Mouse (Mus musculus) gastrocnemius, adult 2 months (tissue): Measurements from ENCODE around the gene Rab43. TPM values are rescaled to one million over a fixed set of nuclear protein-coding genes. Genes with fewer than 3 reads are reported as not detected.

Experiments
- DNase-seq: peaks from one replicate; pipeline ENCODE4 v3.0.0; 2022
- H3K27ac ChIP-seq: fragments of 200-600 bp; 2 replicates; pipeline ENCODE4 v1.8.1; 2022; ENCODE audit warnings: mild to moderate bottlenecking
- H3K4me3 ChIP-seq: fragments of 200-600 bp; 2 replicates; pipeline ENCODE4 v1.8.1; 2022; ENCODE audit warnings: mild to moderate bottlenecking, moderate library complexity
- CTCF ChIP-seq: fragments of 200-600 bp; IDR thresholded peaks from 2 replicates; pipeline ENCODE4 v1.8.1; 2022; ENCODE audit warnings: antibody characterized with exemption, mild to moderate bottlenecking, moderate library complexity
- intact Hi-C: fragments of 180-260 bp; cut with DNase I; formaldehyde crosslinking; loops from one replicate; pipeline ENCODE4 v1.15.1; 2025
- total RNA-seq, 2 experiments: library from RNA; stranded (reverse); gene quantifications; 2 replicates each; pipeline ENCODE4 v1.2.3; 2021

The Rab43 gene
- total RNA-seq, 2 experiments from 2014 or later, result 3.9 to 4.9 TPM

DNA sequence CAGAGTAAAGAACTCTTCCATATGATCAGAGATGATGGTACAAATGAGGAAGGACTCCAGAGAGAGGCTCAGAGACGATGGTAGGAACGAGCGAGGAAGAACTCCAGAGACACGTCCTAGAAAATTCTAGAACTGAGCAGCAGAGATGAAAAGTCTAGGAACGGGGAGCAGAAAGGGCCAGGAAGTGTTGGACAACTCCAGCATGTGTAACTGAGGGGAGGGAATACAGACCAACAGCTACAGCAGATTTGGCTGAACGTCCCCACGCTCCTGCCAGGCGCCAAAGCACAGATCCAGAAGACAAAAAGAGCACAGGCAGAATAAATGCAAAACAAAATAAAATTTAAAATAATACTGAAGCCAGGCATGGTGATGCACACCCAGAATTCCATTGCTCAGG is 55.1 kb downstream of the Rab43 start:
- DNase-seq, result no peak
- no peak overlapping the region for H3K4me3 ChIP-seq
- intact Hi-C loops, result no loop called here
- H3K27ac ChIP-seq, result no peak overlapping the region
- TF ChIP-seq CTCF, result no peak

DNA sequence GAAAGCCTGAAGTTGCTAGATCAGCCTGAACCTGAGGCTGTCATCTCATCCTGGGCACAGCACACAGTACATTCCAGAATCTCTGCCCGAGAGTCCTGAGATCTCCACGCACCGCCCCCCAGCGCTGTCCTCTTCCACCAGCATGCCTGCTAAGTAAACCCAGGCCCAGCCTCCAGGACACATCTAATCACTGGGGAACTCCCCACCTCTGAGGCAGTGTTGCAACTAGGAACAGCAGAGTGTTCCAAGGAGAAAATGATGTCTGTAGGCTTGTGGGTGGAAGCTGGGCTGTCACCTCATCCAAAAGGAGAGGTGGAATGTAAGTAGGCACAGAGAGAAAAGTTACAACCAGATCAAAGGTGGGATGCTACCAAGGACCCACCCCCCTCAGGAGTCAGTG is 56.8 kb downstream of the Rab43 start:
- Histone ChIP-seq H3K27ac (no peak overlapping the region), H3K4me3 (no peak overlapping the region)
- intact Hi-C loops, result no loop called here
- no peak for DNase-seq
- TF ChIP-seq CTCF, result no peak

DNA sequence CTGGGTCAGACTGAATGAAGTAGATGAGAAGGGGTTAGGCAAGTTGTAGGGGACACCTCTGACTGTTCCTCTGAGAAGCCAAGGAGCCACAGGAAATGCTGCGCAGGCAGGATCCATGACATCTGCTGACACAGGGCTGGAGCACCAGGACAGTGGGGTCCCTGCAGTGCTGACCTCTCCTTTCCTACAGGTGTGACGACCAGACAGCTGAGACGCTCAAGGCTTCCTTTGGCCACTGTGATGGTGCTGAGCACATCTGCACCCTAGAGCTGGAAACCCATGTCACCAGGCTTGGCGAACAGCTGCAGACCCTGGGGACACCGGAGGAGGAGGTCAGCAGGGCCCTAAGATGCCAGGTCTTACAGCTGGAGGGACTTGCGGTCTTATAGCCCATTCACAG is 60.4 kb downstream of the Rab43 start:
- DNase-seq, result no peak
- no peak for TF ChIP-seq CTCF
- H3K4me3 ChIP-seq, result no peak overlapping the region
- H3K27ac ChIP-seq, result no peak overlapping the region
- intact Hi-C loops, result no loop called here

DNA sequence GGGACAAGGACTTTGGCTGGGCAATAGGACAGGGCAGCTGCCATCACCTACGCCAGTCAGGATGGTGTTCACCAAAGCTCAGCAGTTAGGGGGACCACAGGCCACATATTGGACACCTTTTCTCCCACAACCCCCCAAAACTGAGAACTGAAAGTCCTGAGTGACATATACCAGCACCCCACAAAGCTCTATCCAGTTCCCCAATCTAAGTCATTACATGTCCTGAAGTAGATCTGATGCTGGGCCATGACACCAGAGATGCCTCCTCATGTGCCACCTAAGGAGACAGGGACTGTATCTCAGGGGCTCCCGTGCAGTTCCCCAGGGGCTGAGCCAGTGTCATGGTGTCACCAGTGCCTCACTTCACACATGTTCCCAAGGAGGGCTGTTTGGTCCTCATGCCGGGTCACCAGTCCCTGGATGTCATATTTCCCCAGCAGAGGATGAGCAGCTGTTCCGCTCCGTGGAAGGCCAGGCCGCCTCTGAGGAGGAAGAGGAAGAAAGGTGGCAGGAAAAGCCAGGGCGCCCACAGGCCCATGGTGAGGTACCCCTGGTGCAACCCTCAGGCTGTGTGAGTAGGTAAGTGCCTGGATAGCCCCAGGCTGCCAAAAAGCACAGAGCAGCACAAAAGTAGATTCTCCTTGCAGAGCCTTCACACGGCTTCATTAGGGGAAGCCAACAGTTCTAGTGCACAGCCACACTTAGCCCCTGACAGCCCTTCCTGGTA is 61.6 kb downstream of the Rab43 start:
- Histone ChIP-seq H3K4me3 (no peak overlapping the region), H3K27ac (no peak overlapping the region)
- TF ChIP-seq CTCF, result no peak
- DNase-seq, result no peak
- intact Hi-C loops, result no loop called here

DNA sequence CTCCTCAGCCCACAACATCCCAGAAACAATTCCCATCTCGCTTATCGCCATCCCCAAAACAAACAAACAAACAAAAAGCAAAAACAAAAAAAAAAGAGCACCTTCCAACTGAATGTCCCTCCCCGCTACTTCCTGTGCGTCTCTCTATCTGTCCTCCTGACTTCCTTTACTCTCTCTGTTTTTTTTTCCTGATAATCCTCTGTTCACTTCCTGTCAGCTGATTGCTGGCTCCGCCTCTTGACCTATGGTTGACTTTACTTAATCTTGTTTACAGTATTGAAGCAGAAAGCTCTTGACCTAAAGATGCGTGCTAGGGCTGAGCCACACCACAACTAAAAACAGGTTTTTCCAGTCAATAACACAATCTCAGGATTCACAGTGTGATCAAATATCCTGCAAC is 63.4 kb downstream of the Rab43 start:
- DNase-seq, result no peak
- TF ChIP-seq CTCF, result no peak
- Histone ChIP-seq H3K27ac (no peak overlapping the region), H3K4me3 (no peak overlapping the region)
- intact Hi-C loops, result no loop called here

DNA sequence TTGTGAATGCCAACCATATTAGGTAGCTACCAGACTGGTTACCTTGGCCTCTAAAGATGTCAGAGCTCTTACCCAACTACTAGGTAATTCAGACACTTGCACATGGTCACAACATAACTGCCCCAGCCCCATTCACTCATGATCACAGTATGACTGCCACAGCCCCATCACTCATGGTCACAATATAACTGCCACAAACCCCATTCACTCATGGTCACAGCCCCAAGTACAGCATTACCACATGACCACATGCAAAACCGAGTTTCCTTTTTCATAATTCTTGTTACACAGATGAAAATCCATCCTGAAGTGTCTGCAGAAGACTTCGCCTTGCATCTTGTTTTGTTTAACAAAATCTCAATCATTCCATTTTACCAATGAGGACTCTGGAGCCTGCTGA is 63.9 kb downstream of the Rab43 start:
- intact Hi-C loops, result no loop called here
- TF ChIP-seq CTCF, result no peak
- no peak overlapping the region for H3K27ac ChIP-seq
- H3K4me3 ChIP-seq, result no peak overlapping the region
- no peak for DNase-seq

DNA sequence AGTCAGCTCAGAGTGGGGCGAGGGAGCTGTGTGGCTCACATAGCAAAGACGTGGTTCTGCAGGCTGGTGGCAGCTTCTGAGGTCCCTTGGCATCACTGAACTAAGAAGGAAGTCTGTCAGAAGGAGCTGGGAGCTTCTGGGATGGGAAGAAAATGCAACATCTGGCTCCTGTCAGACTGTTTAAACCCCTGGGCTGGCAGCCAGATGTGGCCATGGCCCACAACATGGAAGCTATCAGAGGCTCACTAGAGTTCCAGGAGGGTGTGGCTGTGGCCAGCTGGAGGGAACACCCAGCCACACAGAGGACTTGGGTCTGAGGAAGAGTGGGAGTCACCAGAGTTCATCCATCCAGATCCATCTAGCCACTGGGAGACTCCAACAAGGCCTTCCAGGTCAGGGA is 65.1 kb downstream of the Rab43 start:
- Histone ChIP-seq H3K4me3 (no peak overlapping the region), H3K27ac (peak overlapping the region; percentile 48)
- intact Hi-C loops, result no loop called here
- peak; percentile 78 for DNase-seq
- TF ChIP-seq CTCF, result no peak

DNA sequence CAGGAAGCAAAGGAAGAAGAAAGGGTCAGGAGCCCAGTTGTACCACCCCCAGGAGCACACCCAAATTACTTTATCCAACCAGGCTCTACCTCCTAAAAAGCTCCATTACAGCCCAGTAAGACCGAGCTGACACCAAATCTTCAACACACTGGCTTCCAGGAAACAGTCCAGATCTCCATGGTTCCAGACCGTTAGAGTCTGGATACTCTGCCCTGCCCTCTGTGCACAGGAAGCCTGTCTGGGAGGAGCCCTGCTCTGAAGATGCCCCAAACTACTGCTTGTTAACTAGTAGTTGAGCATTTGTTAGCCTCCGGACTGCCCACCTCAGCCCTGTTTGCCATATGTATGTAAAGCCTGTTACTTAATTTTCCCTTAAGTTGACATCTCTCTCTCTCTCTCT is 65.9 kb downstream of the Rab43 start:
- no peak overlapping the region for H3K4me3 ChIP-seq
- H3K27ac ChIP-seq, result peak overlapping the region; percentile 31; the same call in 1 of the 2 replicates
- intact Hi-C loops, result no loop called here
- DNase-seq, result peak; percentile 41
- TF ChIP-seq CTCF, result no peak

DNA sequence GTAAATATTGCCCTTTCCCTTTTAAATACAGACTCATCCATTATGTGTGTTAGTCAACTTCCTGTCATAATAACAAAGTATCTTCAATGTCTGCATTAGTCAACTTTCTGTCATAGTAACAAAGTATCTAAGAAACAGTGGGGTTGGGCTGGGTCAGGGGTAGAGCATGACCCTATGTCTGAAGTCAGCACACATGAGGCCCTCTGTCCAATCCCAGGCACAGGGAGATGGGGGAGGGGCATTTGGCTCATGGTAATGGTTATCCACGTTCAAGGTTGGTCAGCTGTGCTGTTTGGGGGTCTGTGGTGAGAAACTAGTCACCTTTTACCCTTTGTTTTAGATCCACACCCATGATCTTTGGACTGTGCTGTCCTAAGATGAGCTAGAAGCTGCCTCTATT is 66.7 kb downstream of the Rab43 start:
- intact Hi-C loops, result no loop called here
- peak; percentile 42 for DNase-seq
- Histone ChIP-seq H3K4me3 (no peak overlapping the region), H3K27ac (peak overlapping the region; percentile 25; the same call in 1 of the 2 replicates)
- TF ChIP-seq CTCF, result no peak

DNA sequence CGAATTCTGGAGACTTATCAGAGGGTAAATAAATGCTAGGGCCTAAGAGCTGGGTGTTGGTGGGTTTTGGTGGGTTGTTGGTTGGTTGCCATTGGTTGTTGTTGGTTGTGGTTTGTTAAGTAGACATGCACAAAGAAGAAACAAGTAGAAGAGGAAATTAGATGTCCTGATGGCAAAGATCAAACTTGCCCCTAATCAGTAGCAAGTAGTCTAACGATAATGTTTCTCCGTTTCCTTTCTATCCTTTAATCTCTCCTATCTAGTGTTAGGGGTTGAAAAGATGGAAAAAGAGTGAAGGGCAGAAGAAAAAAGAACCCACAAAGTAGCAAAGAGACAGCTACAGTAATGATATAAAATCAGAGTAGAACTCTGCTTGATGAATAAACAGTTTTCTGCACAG is 67.3 kb downstream of the Rab43 start:
- intact Hi-C loops, result no loop called here
- no peak for TF ChIP-seq CTCF
- no peak for DNase-seq
- no peak overlapping the region for H3K27ac ChIP-seq
- H3K4me3 ChIP-seq, result no peak overlapping the region

DNA sequence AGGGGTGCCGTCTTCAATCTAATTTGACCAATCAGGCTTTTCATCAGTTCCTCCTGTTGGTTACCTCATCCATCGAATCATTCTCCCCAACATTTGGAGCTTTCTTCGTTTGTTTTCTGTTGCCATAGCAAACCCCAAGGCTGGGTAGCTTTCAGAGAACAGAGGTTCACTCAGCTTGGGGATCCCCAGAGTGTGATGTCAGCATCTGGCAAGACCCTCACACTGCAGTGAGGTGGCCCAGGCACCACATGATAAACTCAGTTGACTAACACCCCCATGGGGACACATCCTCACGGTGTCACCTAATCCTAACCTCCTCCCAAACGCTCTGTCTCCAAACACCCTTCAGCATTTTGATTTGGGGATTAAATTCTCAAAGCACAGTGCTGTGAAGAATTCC is 68.7 kb downstream of the Rab43 start:
- DNase-seq, result peak; percentile 77
- TF ChIP-seq CTCF, result no peak
- H3K4me3 ChIP-seq, result no peak overlapping the region
- H3K27ac ChIP-seq, result peak overlapping the region; percentile 35; the same call in 1 of the 2 replicates
- intact Hi-C loops, result no loop called here

DNA sequence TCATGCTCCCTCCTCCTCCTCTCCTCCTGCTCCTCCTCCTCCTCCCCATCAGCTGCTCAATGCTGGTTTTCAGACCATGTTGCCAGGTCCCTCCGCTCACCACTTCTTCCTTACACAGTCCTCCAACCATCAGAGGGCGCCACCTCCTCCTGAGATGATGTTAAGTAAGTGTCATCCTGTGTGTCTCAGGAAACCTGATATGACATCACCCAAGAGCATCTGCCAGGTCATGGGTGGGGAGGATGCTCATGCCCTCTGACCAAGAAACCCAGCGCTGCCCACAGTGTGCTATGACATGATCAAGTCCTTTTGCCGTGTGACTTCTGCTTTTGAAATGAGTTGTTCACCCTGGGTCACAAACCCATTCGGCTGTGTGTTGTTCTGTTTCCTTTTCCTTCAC is 69.2 kb downstream of the Rab43 start:
- no peak overlapping the region for H3K4me3 ChIP-seq
- peak; percentile 44 for DNase-seq
- H3K27ac ChIP-seq, result peak overlapping the region; percentile 35
- intact Hi-C loops, result no loop called here
- no peak for TF ChIP-seq CTCF

DNA sequence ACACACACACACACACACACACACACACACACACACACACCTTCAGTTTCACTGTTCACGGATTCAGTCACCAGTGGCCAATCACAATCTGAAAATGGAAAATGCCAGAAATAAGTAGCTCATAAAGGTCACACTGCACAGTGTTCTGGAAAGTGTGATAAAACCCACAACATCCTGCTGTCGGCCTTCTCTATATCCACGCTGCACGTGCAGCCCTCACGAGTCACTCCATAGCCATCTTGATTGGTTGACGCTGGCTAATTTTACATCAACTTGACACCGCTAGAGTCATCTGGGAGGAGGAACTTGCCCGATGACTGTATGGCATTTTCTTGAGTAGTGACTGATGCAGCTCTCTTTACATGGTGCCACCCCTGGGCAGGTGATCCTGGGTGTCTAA is 70.0 kb downstream of the Rab43 start:
- TF ChIP-seq CTCF, result no peak
- intact Hi-C loops, result no loop called here
- Histone ChIP-seq H3K27ac (no peak overlapping the region), H3K4me3 (no peak overlapping the region)
- no peak for DNase-seq

DNA sequence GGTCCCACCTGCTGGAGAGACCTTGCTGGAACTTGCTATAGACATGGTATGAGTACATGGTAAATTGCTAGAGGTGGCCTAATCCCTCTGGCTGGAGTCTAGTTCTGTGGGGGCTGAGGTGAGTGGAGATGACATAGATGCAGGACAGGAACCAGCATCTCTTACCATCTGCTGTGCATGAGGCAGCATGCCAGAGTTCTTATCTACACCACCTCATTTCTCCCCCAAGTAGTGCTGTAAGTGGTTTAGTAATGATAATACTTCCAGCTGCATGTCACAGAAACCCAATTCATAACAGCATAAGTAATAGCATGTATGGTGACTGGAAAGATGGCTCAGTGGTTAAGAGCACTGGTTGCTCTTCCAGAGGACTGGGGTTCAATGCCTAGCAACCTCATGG is 71.5 kb downstream of the Rab43 start:
- Histone ChIP-seq H3K4me3 (no peak overlapping the region), H3K27ac (no peak overlapping the region)
- TF ChIP-seq CTCF, result no peak
- no peak for DNase-seq
- intact Hi-C loops, result no loop called here
